Mouse (Mus musculus) lung, embryonic 14.5 days (tissue): Measurements from ENCODE around the gene Nck2. TPM values are rescaled to one million over a fixed set of nuclear protein-coding genes. Genes with fewer than 3 reads are reported as not detected.

Source experiments
- ATAC-seq: fragments of 200-750 bp; cut with Nextera tagmentation; 2 replicates; pipeline ENCODE4 v1.8.0; 2017; ENCODE audit warnings: mild to moderate bottlenecking, moderate TSS enrichment, moderate library complexity; ENCODE audit not compliant: insufficient read depth
- DNase-seq: peaks from one replicate; pipeline ENCODE4 v3.0.0-alpha.2; 2015
- H3K27ac ChIP-seq: fragments of 300-500 bp; sonication (generic); 2 replicates; pipeline ENCODE4 v1.5.1; 2014; ENCODE audit warnings: low read depth, mild to moderate bottlenecking, moderate library complexity
- H3K27me3 ChIP-seq: fragments of 300-500 bp; sonication (generic); 2 replicates; pipeline ENCODE4 v1.6.1; 2014; ENCODE audit warnings: low read length, control low read depth; ENCODE audit not compliant: insufficient read depth
- H3K36me3 ChIP-seq: fragments of 300-500 bp; sonication (generic); 2 replicates; pipeline ENCODE4 v1.6.1; 2014; ENCODE audit warnings: control low read depth; ENCODE audit not compliant: insufficient read depth
- H3K4me1 ChIP-seq: fragments of 300-500 bp; sonication (generic); 2 replicates; pipeline ENCODE4 v1.6.1; 2014; ENCODE audit warnings: antibody characterized with exemption, control low read depth; ENCODE audit not compliant: insufficient read depth
- H3K4me2 ChIP-seq: fragments of 300-500 bp; sonication (generic); 2 replicates; pipeline ENCODE4 v1.6.1; 2014; ENCODE audit warnings: mild to moderate bottlenecking
- H3K4me3 ChIP-seq: fragments of 300-500 bp; sonication (generic); 2 replicates; pipeline ENCODE4 v1.5.1; 2014; ENCODE audit warnings: low read depth, low read length
- H3K9ac ChIP-seq: fragments of 300-500 bp; sonication (generic); 2 replicates; pipeline ENCODE4 v1.6.1; 2014
- H3K9me3 ChIP-seq: fragments of 300-500 bp; sonication (generic); 2 replicates; pipeline ENCODE4 v1.6.1; 2016; ENCODE audit warnings: low read depth, low read length, control low read depth
- CTCF ChIP-seq: IDR thresholded peaks from 2 replicates; pipeline ENCODE4 v1.5.1; 2016; ENCODE audit warnings: antibody characterized with exemption, low read depth
- WGBS: fragments of 180-500 bp; shearing (Covaris S2); extraction: QIAGEN DNeasy Blood & Tissue Kit; methylation state at CpG from one replicate; pipeline ENCODE4 v1.1.7; 2014; 5-methylcytosine and 5-hydroxymethylcytosine counted together
- polyA plus RNA-seq: library from polyadenylated mRNA; unstranded; fragments of >200 nt; fragmentation: Nextera tagmentation; extraction: Ambion mirVana; gene quantifications from 2 replicates; pipeline ENCODE4 v1.2.1, GENCODE M21; 2014

The Nck2 gene
- polyA plus RNA-seq, 1 experiment from 2014 or later = 59.1 TPM

GRCm38 (mm10) chr1:43414228-43414627 lies 30.2 kb upstream of the Nck2 start:
- Histone ChIP-seq H3K4me2 (no peak overlapping the region), H3K27ac (no peak overlapping the region)

GRCm38 (mm10) chr1:43414971-43415370 lies 29.4 kb upstream of the Nck2 start:
- no peak for TF ChIP-seq CTCF
- no peak for DNase-seq
- H3K27me3 ChIP-seq = no peaks in the 10 kb centered on the region

More at GRCm38 (mm10) chr1:43414228-43414627, 30.2 kb upstream of the Nck2 start:
- no peak for TF ChIP-seq CTCF
- DNase-seq = no peak
- H3K4me3 ChIP-seq = no peak overlapping the region
- H3K27me3 ChIP-seq = no peaks in the 10 kb centered on the region
- H3K9ac ChIP-seq = no peak overlapping the region
- no peaks in the 10 kb centered on the region for H3K36me3 ChIP-seq
- H3K9me3 ChIP-seq = no peaks in the 10 kb centered on the region
- H3K4me1 ChIP-seq = peaks cover 6% of the 10 kb centered on the region
- ATAC-seq = peak; percentile 63

GRCm38 (mm10) chr1:43422969-43423748 lies 21.2 kb upstream of the Nck2 start:
- H3K27ac ChIP-seq = no peak overlapping the region
- 66% methylated on average over 4 of the region's 4 CpGs for WGBS
- ATAC-seq = no peak

More at GRCm38 (mm10) chr1:43414971-43415370, 29.4 kb upstream of the Nck2 start:
- Histone ChIP-seq H3K36me3 (no peaks in the 10 kb centered on the region), H3K4me3 (no peak overlapping the region), H3K4me1 (peaks cover 6% of the 10 kb centered on the region), H3K4me2 (no peak overlapping the region), H3K9me3 (no peaks in the 10 kb centered on the region), H3K27ac (no peak overlapping the region), H3K9ac (no peak overlapping the region)
- no peak for ATAC-seq

GRCm38 (mm10) chr1:43426526-43426925 lies 17.9 kb upstream of the Nck2 start:
- Histone ChIP-seq H3K4me3 (no peak overlapping the region), H3K4me1 (no peaks in the 10 kb centered on the region), H3K4me2 (no peak overlapping the region), H3K27me3 (no peaks in the 10 kb centered on the region), H3K27ac (no peak overlapping the region), H3K36me3 (no peaks in the 10 kb centered on the region), H3K9ac (no peak overlapping the region), H3K9me3 (no peaks in the 10 kb centered on the region)
- WGBS = 38% methylated on average over 4 of the region's 4 CpGs
- no peak for TF ChIP-seq CTCF
- ATAC-seq (no peak), DNase-seq (peak; percentile 53)

More at GRCm38 (mm10) chr1:43422969-43423748, 21.2 kb upstream of the Nck2 start:
- no peak overlapping the region for H3K9ac ChIP-seq
- no peak overlapping the region for H3K4me3 ChIP-seq
- no peak overlapping the region for H3K4me2 ChIP-seq
- no peaks in the 10 kb centered on the region for H3K4me1 ChIP-seq
- H3K27me3 ChIP-seq = no peaks in the 10 kb centered on the region
- no peaks in the 10 kb centered on the region for H3K9me3 ChIP-seq
- DNase-seq = peak; percentile 1
- H3K36me3 ChIP-seq = no peaks in the 10 kb centered on the region
- no peak for TF ChIP-seq CTCF

GRCm38 (mm10) chr1:43426993-43427535 lies 17.3 kb upstream of the Nck2 start:
- Histone ChIP-seq H3K36me3 (no peaks in the 10 kb centered on the region), H3K9ac (no peak overlapping the region), H3K27me3 (no peaks in the 10 kb centered on the region), H3K9me3 (no peaks in the 10 kb centered on the region), H3K27ac (no peak overlapping the region), H3K4me2 (no peak overlapping the region), H3K4me1 (no peaks in the 10 kb centered on the region), H3K4me3 (no peak overlapping the region)
- no peak for DNase-seq
- no peak for TF ChIP-seq CTCF
- WGBS = 51% methylated on average over 6 of the region's 6 CpGs
- ATAC-seq = no peak

- Histone ChIP-seq H3K9me3 (no peaks in the 10 kb centered on the region), H3K4me3 (no peak overlapping the region), H3K4me2 (no peak overlapping the region), H3K4me1 (no peaks in the 10 kb centered on the region), H3K27me3 (no peaks in the 10 kb centered on the region), H3K27ac (no peak overlapping the region), H3K9ac (no peak overlapping the region), H3K36me3 (no peaks in the 10 kb centered on the region)
- no peak for TF ChIP-seq CTCF
- WGBS = 72% methylated on average over 9 of the region's 9 CpGs
- DNase-seq (no peak), ATAC-seq (no peak)
Measured at GRCm38 (mm10) chr1:43429924-43430876, 14.2 kb upstream of the Nck2 start.

- H3K4me2 ChIP-seq = no peak overlapping the region
- no peaks in the 10 kb centered on the region for H3K36me3 ChIP-seq
- WGBS = 56% methylated on average over 4 of the region's 4 CpGs
- H3K9me3 ChIP-seq = no peaks in the 10 kb centered on the region
- ATAC-seq (no peak), DNase-seq (no peak)
- no peaks in the 10 kb centered on the region for H3K27me3 ChIP-seq
- H3K4me3 ChIP-seq = no peak overlapping the region
- no peak overlapping the region for H3K27ac ChIP-seq
- TF ChIP-seq CTCF = no peak
- no peaks in the 10 kb centered on the region for H3K4me1 ChIP-seq
- H3K9ac ChIP-seq = no peak overlapping the region
Measured at GRCm38 (mm10) chr1:43433853-43434252, 10.5 kb upstream of the Nck2 start.
